Mouse (Mus musculus) liver, embryonic 14.5 days (tissue): ENCODE measurements at regions not wholly inside any gene's neighbourhood (a gene's known extent, or its start where the extent isn't known, plus 50 kb on each side); places are given as distances from the start of the nearest gene placed in this dataset.

Experiments
- ATAC-seq: fragments of 200-750 bp; cut with Nextera tagmentation; 2 replicates; pipeline ENCODE4 v1.8.0; 2017; ENCODE audit warnings: moderate number of reproducible peaks, mild to moderate bottlenecking, moderate library complexity; ENCODE audit not compliant: insufficient read depth
- DNase-seq, 3 experiments: peaks; one replicate each; pipeline ENCODE4 v3.0.0-alpha.2; 2012 to 2013; ENCODE audit warnings: low read depth in 3 of 3, low spot score in 3 of 3
- H3K27ac ChIP-seq: fragments of 300-500 bp; sonication (generic); 2 replicates; pipeline ENCODE4 v1.5.1; 2014; ENCODE audit warnings: moderate library complexity, mild to moderate bottlenecking, control low read depth, inconsistent platforms
- H3K27me3 ChIP-seq: fragments of 300-500 bp; sonication (generic); 2 replicates; pipeline ENCODE4 v1.6.1; 2014; ENCODE audit warnings: mild to moderate bottlenecking, low read length, moderate library complexity; ENCODE audit not compliant: control insufficient read depth, insufficient read depth
- H3K36me3 ChIP-seq: fragments of 300-500 bp; sonication (generic); replicated peaks from 2 replicates; pipeline ENCODE4 v1.6.1; 2014; ENCODE audit warnings: low read depth; ENCODE audit not compliant: control insufficient read depth, insufficient read depth
- H3K4me1 ChIP-seq, 2 experiments: fragments of 200-500 bp in 1 of 2; fragments of 300-500 bp in 1 of 2; sonication (generic) in 1 of 2; replicated peaks; 2 replicates each; pipeline ENCODE4 v1.6.1; 2012 to 2014; ENCODE audit warnings: antibody characterized with exemption in 1 of 2, inconsistent platforms in 1 of 2, low read length in 1 of 2; ENCODE audit not compliant: control insufficient read depth in 2 of 2, insufficient read depth in 2 of 2
- H3K4me2 ChIP-seq: fragments of 300-500 bp; sonication (generic); 2 replicates; pipeline ENCODE4 v1.6.1; 2014; ENCODE audit warnings: low read depth, mild to moderate bottlenecking, control low read depth, moderate library complexity
- H3K4me3 ChIP-seq, 2 experiments: fragments of 200-500 bp in 1 of 2; fragments of 300-500 bp in 1 of 2; sonication (generic) in 1 of 2; 2 replicates each; pipeline ENCODE4 v1.5.1; 2012 to 2014; ENCODE audit warnings: low read depth in 2 of 2, low read length in 2 of 2, mild to moderate bottlenecking in 2 of 2, control low read depth in 1 of 2, inconsistent platforms in 1 of 2, moderate library complexity in 1 of 2; ENCODE audit not compliant: insufficient read depth in 1 of 2
- H3K9ac ChIP-seq: fragments of 300-500 bp; sonication (generic); replicated peaks from 2 replicates; pipeline ENCODE4 v1.6.1; 2014; ENCODE audit warnings: mild to moderate bottlenecking, control low read depth, moderate library complexity
- H3K9me3 ChIP-seq: fragments of 300-500 bp; sonication (generic); 2 replicates; pipeline ENCODE4 v1.6.1; 2016; ENCODE audit warnings: low read length, mixed read lengths; ENCODE audit not compliant: control insufficient read depth
- CTCF ChIP-seq: IDR thresholded peaks from 2 replicates; pipeline ENCODE4 v1.5.1; 2016; ENCODE audit warnings: antibody characterized with exemption, low read depth, control low read depth
- EP300 ChIP-seq: IDR thresholded peaks from 2 replicates; pipeline ENCODE4 v1.6.1; 2016; ENCODE audit warnings: antibody characterized with exemption, low read depth
- WGBS: fragments of 180-500 bp; shearing (Covaris S2); extraction: QIAGEN DNeasy Blood & Tissue Kit; methylation state at CpG from one replicate; pipeline ENCODE4 v1.1.7; 2014; ENCODE audit not compliant: insufficient replicate concordance; 5-methylcytosine and 5-hydroxymethylcytosine counted together

- Histone ChIP-seq H3K27ac (no peak overlapping the region), H3K4me1 (no peaks in the 10 kb centered on the region; a peak in 2 of 4 replicates), H3K4me2 (no peak overlapping the region), H3K9ac (no peak overlapping the region), H3K4me3 (no peak overlapping the region), H3K27me3 (no peaks in the 10 kb centered on the region), H3K36me3 (no peaks in the 10 kb centered on the region), H3K9me3 (no peaks in the 10 kb centered on the region)
- TF ChIP-seq CTCF, result no peak
- no peak for TF ChIP-seq EP300
- WGBS, result 44% methylated on average over 5 of the region's 5 CpGs
- no peak for ATAC-seq
- no peak for DNase-seq
Measured at GRCm38 (mm10) chr13:5603905-5604596, 257.2 kb upstream of the Klf6 start.

DNA sequence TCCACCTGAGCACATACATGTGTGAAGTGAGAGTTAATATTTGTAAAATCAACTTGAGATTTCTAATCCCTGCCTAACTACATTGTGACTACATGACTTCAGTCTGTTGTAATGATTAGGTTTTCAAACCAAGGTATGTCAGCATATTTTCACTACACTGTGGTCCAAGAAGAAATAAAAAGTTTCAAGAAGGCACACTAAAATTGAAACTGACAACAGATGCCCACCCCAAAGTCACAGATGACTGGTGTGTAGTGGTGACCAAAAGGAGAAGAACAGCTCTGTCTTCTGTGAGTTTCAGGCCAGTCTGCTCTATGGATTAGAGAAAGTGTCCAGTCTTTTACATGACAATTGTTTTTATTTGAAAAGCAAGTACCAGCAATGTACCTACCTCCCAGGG is 255.9 kb upstream of the Klf6 start:
- H3K4me1 ChIP-seq, result no peaks in the 10 kb centered on the region; a peak in 2 of 4 replicates
- no peak overlapping the region for H3K9ac ChIP-seq
- H3K36me3 ChIP-seq, result no peaks in the 10 kb centered on the region
- no peak overlapping the region for H3K4me2 ChIP-seq
- H3K9me3 ChIP-seq, result no peaks in the 10 kb centered on the region
- H3K27me3 ChIP-seq, result no peaks in the 10 kb centered on the region
- H3K27ac ChIP-seq, result no peak overlapping the region
- DNase-seq (no peak), ATAC-seq (no peak)
- TF ChIP-seq EP300 (no peak), CTCF (no peak)
- no peak overlapping the region for H3K4me3 ChIP-seq

- WGBS, result 59% methylated on average over 4 of the region's 4 CpGs
- H3K9me3 ChIP-seq, result no peaks in the 10 kb centered on the region
- no peaks in the 10 kb centered on the region; a peak in 2 of 4 replicates for H3K4me1 ChIP-seq
- no peak for ATAC-seq
- no peak for TF ChIP-seq CTCF
- TF ChIP-seq EP300, result no peak
- H3K27ac ChIP-seq, result no peak overlapping the region
- no peak for DNase-seq
- H3K27me3 ChIP-seq, result no peaks in the 10 kb centered on the region
- H3K36me3 ChIP-seq, result no peaks in the 10 kb centered on the region
- no peak overlapping the region for H3K9ac ChIP-seq
- H3K4me2 ChIP-seq, result no peak overlapping the region
- no peak overlapping the region for H3K4me3 ChIP-seq
Measured at GRCm38 (mm10) chr13:5607462-5607861, 253.8 kb upstream of the Klf6 start.

DNA sequence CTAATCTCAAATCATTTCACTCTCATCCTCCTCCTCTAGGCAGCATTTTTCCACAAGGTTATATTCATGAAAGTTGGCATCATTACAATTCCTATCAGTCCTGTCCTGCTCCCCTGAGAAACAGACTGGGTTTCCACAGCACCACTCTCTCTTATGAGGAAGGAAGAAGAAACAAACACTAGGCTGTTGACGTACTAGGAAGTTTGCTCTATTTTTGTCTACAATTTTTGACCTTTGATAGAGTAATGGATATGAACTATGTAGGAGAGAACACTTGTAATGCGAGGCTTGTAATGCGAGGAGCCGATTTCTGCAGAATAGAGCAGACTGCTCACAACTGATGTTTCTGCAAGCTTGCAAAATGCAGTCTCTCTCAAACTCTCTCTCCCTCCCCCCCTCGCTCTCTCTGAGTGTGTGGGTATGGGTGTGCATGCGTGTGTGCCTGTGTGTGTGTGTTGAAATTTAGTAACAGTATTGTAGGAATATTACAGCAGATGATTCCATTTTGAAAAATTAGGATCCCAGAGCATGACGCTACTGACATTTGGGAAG is 247.0 kb upstream of the Klf6 start:
- H3K9me3 ChIP-seq, result no peaks in the 10 kb centered on the region
- peaks cover 0 to 2% of the 10 kb centered on the region in 2 experiments; a peak in 1 of 4 replicates for H3K4me1 ChIP-seq
- no peaks in the 10 kb centered on the region for H3K36me3 ChIP-seq
- no peak for ATAC-seq
- WGBS, result 59% methylated on average over 7 of the region's 7 CpGs
- no peak overlapping the region for H3K4me2 ChIP-seq
- H3K27ac ChIP-seq, result no peak overlapping the region
- no peak overlapping the region for H3K4me3 ChIP-seq
- no peak for DNase-seq
- TF ChIP-seq CTCF (no peak), EP300 (no peak)
- H3K27me3 ChIP-seq, result no peaks in the 10 kb centered on the region
- no peak overlapping the region for H3K9ac ChIP-seq

- H3K9me3 ChIP-seq, result no peaks in the 10 kb centered on the region
- H3K9ac ChIP-seq, result no peak overlapping the region
- no peak for ATAC-seq
- no peaks in the 10 kb centered on the region for H3K36me3 ChIP-seq
- no peaks in the 10 kb centered on the region for H3K27me3 ChIP-seq
- TF ChIP-seq EP300 (no peak), CTCF (no peak)
- 34% methylated on average over 5 of the region's 5 CpGs for WGBS
- no peak overlapping the region for H3K4me2 ChIP-seq
- no peak overlapping the region for H3K27ac ChIP-seq
- H3K4me1 ChIP-seq, result peaks cover 0 to 2% of the 10 kb centered on the region in 2 experiments; a peak in 1 of 4 replicates
- DNase-seq, result no peak
- no peak overlapping the region for H3K4me3 ChIP-seq
Measured at GRCm38 (mm10) chr13:5614833-5615232, 246.4 kb upstream of the Klf6 start.
